Mouse (Mus musculus): ENCODE measurements at regions not wholly inside any gene's neighbourhood (a gene's known extent, or its start where the extent isn't known, plus 50 kb on each side); places are given as distances from the start of the nearest gene placed in this dataset.

DNA sequence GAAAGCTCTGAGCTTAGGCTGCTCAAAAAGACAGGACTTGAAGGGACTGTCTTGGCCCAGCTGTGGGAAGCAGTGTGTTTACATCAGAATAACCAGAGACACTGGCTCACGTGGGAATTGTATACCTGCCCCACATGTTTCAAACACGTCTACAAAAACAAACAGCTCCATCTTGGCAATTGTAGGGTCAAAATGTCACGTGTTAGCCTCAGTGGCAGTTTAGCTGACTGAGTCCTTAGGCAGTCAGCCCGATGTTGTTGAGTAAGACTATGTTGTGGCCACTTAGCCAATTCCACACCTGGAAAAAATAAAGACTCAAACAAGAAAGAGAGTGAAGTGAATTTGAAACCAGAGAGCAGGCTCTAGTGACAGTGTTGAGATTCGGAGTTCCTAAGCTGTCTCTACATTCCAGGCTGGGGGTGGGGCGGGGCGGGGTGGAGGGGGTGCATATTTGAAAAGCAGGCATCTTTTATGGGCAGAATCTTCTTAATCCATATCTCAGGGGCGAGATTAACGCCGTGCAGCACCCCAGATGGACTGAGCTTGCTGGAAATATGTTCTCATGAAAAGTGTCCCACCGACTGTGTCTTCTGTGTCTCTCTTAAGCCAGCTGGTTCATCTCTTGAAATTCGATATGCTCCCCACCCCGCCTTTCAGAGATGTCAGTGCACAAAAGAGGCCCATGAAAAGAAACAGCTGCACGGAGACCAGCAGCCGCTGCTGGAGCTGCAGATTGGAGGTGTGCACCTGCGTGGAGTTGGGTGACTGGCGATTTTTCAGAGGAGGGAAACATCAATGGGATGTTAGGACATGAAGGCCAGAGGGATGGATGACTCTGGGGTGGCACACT, 116.3 kb downstream of the Slc4a3 start:
- no peak for TF ChIP-seq CHD2 (IDR thresholded peaks at IDR 0.05; ENCODE audit: low read depth, low read length)
- no peak for TF ChIP-seq MAFK (IDR thresholded peaks at IDR 0.05; ENCODE audit: insufficient read depth, low read depth, low read length)
- no peak for TF ChIP-seq ZC3H11A (IDR thresholded peaks at IDR 0.05; ENCODE audit: borderline replicate concordance, low read depth, low read length)
- no peak for TF ChIP-seq ZNF384 (IDR thresholded peaks at IDR 0.05; ENCODE audit: low read depth, low read length)
- no peak for TF ChIP-seq HCFC1 (IDR thresholded peaks at IDR 0.05; ENCODE audit: borderline replicate concordance, insufficient read depth, low read length)

All from ES-E14 (cell line).